Mouse (Mus musculus): ENCODE results near the gene Pdzk1ip1. TPM values are rescaled to one million over a fixed set of nuclear protein-coding genes. Genes with fewer than 3 reads are reported as not detected.

The Pdzk1ip1 gene
- total RNA-seq, 1 experiment: 1.1 TPM

DNA sequence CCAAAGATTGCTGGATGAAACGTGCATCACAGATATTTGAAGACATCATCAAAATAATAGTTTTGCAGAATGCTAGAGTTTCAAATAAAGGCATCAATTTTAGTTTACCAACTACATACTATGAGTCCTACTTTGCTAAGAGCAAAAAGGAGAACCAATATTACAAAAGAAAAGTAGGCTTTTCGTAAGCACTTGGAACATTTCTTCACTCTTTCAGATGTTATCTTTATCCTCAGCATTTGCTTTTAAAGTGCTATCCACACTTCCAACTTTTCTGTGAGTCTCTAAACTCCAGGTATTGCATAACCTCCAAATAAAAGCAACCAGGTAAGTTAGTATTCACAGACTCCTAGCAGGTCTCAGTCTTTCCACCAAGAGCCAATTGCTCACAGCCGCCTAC, 31.1 kb downstream of the Pdzk1ip1 start:
- no peak overlapping the region for H3K4me3 ChIP-seq (ENCODE audit: insufficient read depth in 1 of 2, low read depth in 1 of 2, low read length in 2 of 2, poor library complexity in 1 of 2, severe bottlenecking in 1 of 2)
- DNase-seq (ENCODE audit: low read depth, low spot score): no peak
- H3K27ac ChIP-seq (ENCODE audit: insufficient read depth, low read depth, low read length, poor library complexity, severe bottlenecking): no peak overlapping the region
- H3K36me3 ChIP-seq (ENCODE audit: control insufficient read depth, insufficient read depth, low read length, poor library complexity, severe bottlenecking): no peaks in the 10 kb centered on the region
- in situ Hi-C loops (cut with MboI; ENCODE audit: low sequenced_read_pairs in 2 of 2, unreplicated experiment in 2 of 2): no loop called here
- no peaks in the 10 kb centered on the region for H3K4me1 ChIP-seq (ENCODE audit: control insufficient read depth in 2 of 2, insufficient read depth in 2 of 2, low read length in 2 of 2, poor library complexity in 1 of 2)
- H3K9ac ChIP-seq (ENCODE audit: insufficient read depth, low read depth, low read length, poor library complexity, severe bottlenecking): no peak overlapping the region
- TF ChIP-seq CHD2 (IDR thresholded peaks at IDR 0.05; ENCODE audit: low read depth, low read length): no peak
- no peak for TF ChIP-seq HCFC1 (IDR thresholded peaks at IDR 0.05; ENCODE audit: borderline replicate concordance, insufficient read depth, low read length)
- TF ChIP-seq ZNF384 (IDR thresholded peaks at IDR 0.05; ENCODE audit: low read depth, low read length): no peak
- TF ChIP-seq MAFK (IDR thresholded peaks at IDR 0.05; ENCODE audit: insufficient read depth, low read depth, low read length): no peak
- TF ChIP-seq ZC3H11A (IDR thresholded peaks at IDR 0.05; ENCODE audit: borderline replicate concordance, low read depth, low read length): no peak
- H3K9me3 ChIP-seq (ENCODE audit: control insufficient read depth, insufficient read depth, low read depth, low read length): no peaks in the 10 kb centered on the region

- H3K27ac ChIP-seq (ENCODE audit: insufficient read depth, low read depth, low read length, poor library complexity, severe bottlenecking): no peak overlapping the region
- H3K4me3 ChIP-seq (ENCODE audit: insufficient read depth in 1 of 2, low read depth in 1 of 2, low read length in 2 of 2, poor library complexity in 1 of 2, severe bottlenecking in 1 of 2): no peak overlapping the region
- no peak overlapping the region for H3K9ac ChIP-seq (ENCODE audit: insufficient read depth, low read depth, low read length, poor library complexity, severe bottlenecking)
- no peak for DNase-seq (ENCODE audit: low read depth, low spot score)
- H3K9me3 ChIP-seq (ENCODE audit: control insufficient read depth, insufficient read depth, low read depth, low read length): no peaks in the 10 kb centered on the region
- TF ChIP-seq HCFC1 (IDR thresholded peaks at IDR 0.05; ENCODE audit: borderline replicate concordance, insufficient read depth, low read length) (no peak), MAFK (IDR thresholded peaks at IDR 0.05; ENCODE audit: insufficient read depth, low read depth, low read length) (no peak), CHD2 (IDR thresholded peaks at IDR 0.05; ENCODE audit: low read depth, low read length) (no peak), ZNF384 (IDR thresholded peaks at IDR 0.05; ENCODE audit: low read depth, low read length) (no peak), ZC3H11A (IDR thresholded peaks at IDR 0.05; ENCODE audit: borderline replicate concordance, low read depth, low read length) (no peak)
- no peaks in the 10 kb centered on the region for H3K36me3 ChIP-seq (ENCODE audit: control insufficient read depth, insufficient read depth, low read length, poor library complexity, severe bottlenecking)
- H3K4me1 ChIP-seq (ENCODE audit: control insufficient read depth in 2 of 2, insufficient read depth in 2 of 2, low read length in 2 of 2, poor library complexity in 1 of 2): no peaks in the 10 kb centered on the region
- in situ Hi-C loops (cut with MboI; ENCODE audit: low sequenced_read_pairs in 2 of 2, unreplicated experiment in 2 of 2): no loop called here
Measured at GRCm38 (mm10) chr4:115121162-115121561, 32.7 kb downstream of the Pdzk1ip1 start.

DNA sequence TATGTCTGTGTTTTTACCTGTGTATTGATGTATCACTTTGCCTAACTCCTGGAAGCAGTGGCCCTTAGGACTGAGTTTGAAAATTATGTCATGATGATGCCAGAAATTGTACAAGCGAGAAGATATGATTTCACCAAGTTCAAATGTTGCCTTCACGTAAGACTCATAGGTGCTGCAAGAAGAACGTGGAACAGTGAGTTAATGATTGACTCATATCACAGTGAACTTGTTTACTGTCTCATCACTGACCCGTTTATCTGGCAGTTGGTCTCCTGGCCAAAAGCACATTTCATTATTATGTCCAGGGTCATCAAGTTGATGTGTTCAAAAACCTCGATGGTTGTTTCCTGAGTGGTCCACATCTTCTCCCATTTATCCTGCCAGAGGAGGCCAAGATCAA, 33.1 kb downstream of the Pdzk1ip1 start:
- Histone ChIP-seq H3K9me3 (ENCODE audit: control insufficient read depth, insufficient read depth, low read depth, low read length) (no peaks in the 10 kb centered on the region), H3K4me1 (ENCODE audit: control insufficient read depth in 2 of 2, insufficient read depth in 2 of 2, low read length in 2 of 2, poor library complexity in 1 of 2) (no peaks in the 10 kb centered on the region), H3K36me3 (ENCODE audit: control insufficient read depth, insufficient read depth, low read length, poor library complexity, severe bottlenecking) (no peaks in the 10 kb centered on the region), H3K4me3 (ENCODE audit: insufficient read depth in 1 of 2, low read depth in 1 of 2, low read length in 2 of 2, poor library complexity in 1 of 2, severe bottlenecking in 1 of 2) (no peak overlapping the region), H3K27ac (ENCODE audit: insufficient read depth, low read depth, low read length, poor library complexity, severe bottlenecking) (no peak overlapping the region), H3K9ac (ENCODE audit: insufficient read depth, low read depth, low read length, poor library complexity, severe bottlenecking) (no peak overlapping the region)
- in situ Hi-C loops (cut with MboI; ENCODE audit: low sequenced_read_pairs in 2 of 2, unreplicated experiment in 2 of 2): no loop called here
- no peak for TF ChIP-seq CHD2 (IDR thresholded peaks at IDR 0.05; ENCODE audit: low read depth, low read length)
- TF ChIP-seq HCFC1 (IDR thresholded peaks at IDR 0.05; ENCODE audit: borderline replicate concordance, insufficient read depth, low read length): no peak
- no peak for TF ChIP-seq MAFK (IDR thresholded peaks at IDR 0.05; ENCODE audit: insufficient read depth, low read depth, low read length)
- no peak for TF ChIP-seq ZNF384 (IDR thresholded peaks at IDR 0.05; ENCODE audit: low read depth, low read length)
- TF ChIP-seq ZC3H11A (IDR thresholded peaks at IDR 0.05; ENCODE audit: borderline replicate concordance, low read depth, low read length): no peak
- no peak for DNase-seq (ENCODE audit: low read depth, low spot score)

GRCm38 (mm10) chr4:115123507-115123906, 35.0 kb downstream of the Pdzk1ip1 start:
- H3K36me3 ChIP-seq (ENCODE audit: control insufficient read depth, insufficient read depth, low read length, poor library complexity, severe bottlenecking): no peaks in the 10 kb centered on the region
- DNase-seq (ENCODE audit: low read depth, low spot score): no peak
- no peak overlapping the region for H3K27ac ChIP-seq (ENCODE audit: insufficient read depth, low read depth, low read length, poor library complexity, severe bottlenecking)
- no peaks in the 10 kb centered on the region for H3K9me3 ChIP-seq (ENCODE audit: control insufficient read depth, insufficient read depth, low read depth, low read length)
- TF ChIP-seq HCFC1 (IDR thresholded peaks at IDR 0.05; ENCODE audit: borderline replicate concordance, insufficient read depth, low read length): no peak
- no peak for TF ChIP-seq ZC3H11A (IDR thresholded peaks at IDR 0.05; ENCODE audit: borderline replicate concordance, low read depth, low read length)
- no peak for TF ChIP-seq CHD2 (IDR thresholded peaks at IDR 0.05; ENCODE audit: low read depth, low read length)
- TF ChIP-seq ZNF384 (IDR thresholded peaks at IDR 0.05; ENCODE audit: low read depth, low read length): no peak
- TF ChIP-seq MAFK (IDR thresholded peaks at IDR 0.05; ENCODE audit: insufficient read depth, low read depth, low read length): no peak
- no peak overlapping the region for H3K9ac ChIP-seq (ENCODE audit: insufficient read depth, low read depth, low read length, poor library complexity, severe bottlenecking)
- no peak overlapping the region for H3K4me3 ChIP-seq (ENCODE audit: insufficient read depth in 1 of 2, low read depth in 1 of 2, low read length in 2 of 2, poor library complexity in 1 of 2, severe bottlenecking in 1 of 2)
- H3K4me1 ChIP-seq (ENCODE audit: control insufficient read depth in 2 of 2, insufficient read depth in 2 of 2, low read length in 2 of 2, poor library complexity in 1 of 2): no peaks in the 10 kb centered on the region
- in situ Hi-C loops (cut with MboI; ENCODE audit: low sequenced_read_pairs in 2 of 2, unreplicated experiment in 2 of 2): no loop called here

GRCm38 (mm10) chr4:115124713-115125112, 36.2 kb downstream of the Pdzk1ip1 start:
- H3K4me1 ChIP-seq (ENCODE audit: control insufficient read depth in 2 of 2, insufficient read depth in 2 of 2, low read length in 2 of 2, poor library complexity in 1 of 2): no peaks in the 10 kb centered on the region
- in situ Hi-C loops (cut with MboI; ENCODE audit: low sequenced_read_pairs in 2 of 2, unreplicated experiment in 2 of 2): no loop called here
- H3K9ac ChIP-seq (ENCODE audit: insufficient read depth, low read depth, low read length, poor library complexity, severe bottlenecking): no peak overlapping the region
- TF ChIP-seq HCFC1 (IDR thresholded peaks at IDR 0.05; ENCODE audit: borderline replicate concordance, insufficient read depth, low read length) (no peak), ZNF384 (IDR thresholded peaks at IDR 0.05; ENCODE audit: low read depth, low read length) (no peak), ZC3H11A (IDR thresholded peaks at IDR 0.05; ENCODE audit: borderline replicate concordance, low read depth, low read length) (no peak)
- no peak for DNase-seq (ENCODE audit: low read depth, low spot score)
- H3K27ac ChIP-seq (ENCODE audit: insufficient read depth, low read depth, low read length, poor library complexity, severe bottlenecking): no peak overlapping the region
- H3K36me3 ChIP-seq (ENCODE audit: control insufficient read depth, insufficient read depth, low read length, poor library complexity, severe bottlenecking): no peaks in the 10 kb centered on the region
- H3K9me3 ChIP-seq (ENCODE audit: control insufficient read depth, insufficient read depth, low read depth, low read length): no peaks in the 10 kb centered on the region
- H3K4me3 ChIP-seq (ENCODE audit: insufficient read depth in 1 of 2, low read depth in 1 of 2, low read length in 2 of 2, poor library complexity in 1 of 2, severe bottlenecking in 1 of 2): no peak overlapping the region

All from ES-E14 (cell line).